In the genomic region with DNA sequence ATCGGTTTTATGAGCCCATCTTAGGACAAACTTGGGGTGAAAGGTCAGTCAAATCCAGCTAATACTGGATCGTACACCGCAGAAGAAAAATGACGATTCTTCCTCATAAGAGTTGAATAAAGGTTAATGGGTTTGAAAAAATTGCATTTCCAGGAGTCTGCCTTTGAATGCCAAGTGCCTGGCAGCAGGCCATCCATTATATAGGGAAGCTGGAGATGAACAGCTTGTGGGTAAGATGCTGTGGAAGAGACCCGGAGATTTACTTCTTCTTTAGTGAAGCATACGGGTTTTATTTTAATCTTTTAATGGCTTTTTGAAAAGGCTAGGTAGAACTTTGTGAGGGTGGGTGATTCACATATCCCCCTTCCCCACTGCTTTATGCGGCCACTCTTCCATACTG, we compare ENCODE assay signal across 21 mouse cellular contexts. TPM values are rescaled to one million over a fixed set of nuclear protein-coding genes. Genes with fewer than 3 reads are reported as not detected.
DNase-seq lines count a peak whose midpoint lies in the region; ATAC-seq and TF ChIP-seq lines count a peak whose summit lies in the region.
"Had no signal": no experiment of that assay in that cellular context is flagged by ENCODE, and none has a peak within 500 bp of the region (broad histone marks: within the 10 kb centered on the region; RNA-seq: fewer than 3 reads in every experiment).

No protein-coding gene starts in this region.

- H3K4me1 ChIP-seq in hindbrain, embryonic 16.5 days (ENCODE audit: control insufficient read depth, insufficient read depth, low read depth, low read length) = no peaks in the 10 kb centered on the region; the same call in none of the 2 replicates
- no peaks in the 10 kb centered on the region for H3K4me1 ChIP-seq in hindbrain, embryonic 11.5 days (replicated peaks; ENCODE audit: control insufficient read depth, insufficient read depth, low read length)
- no peaks in the 10 kb centered on the region for H3K4me1 ChIP-seq in midbrain, postnatal 0 days (ENCODE audit: insufficient read depth, low read length)
- no peaks in the 10 kb centered on the region for H3K4me1 ChIP-seq in midbrain, embryonic 10.5 days
- H3K4me1 ChIP-seq: embryonic facial prominence, embryonic 10.5 days had no signal

- WGBS in hindbrain, embryonic 16.5 days = 51% methylated on average over 7 of the region's 7 CpGs
- WGBS in hindbrain, embryonic 11.5 days = 80% methylated on average over 7 of the region's 7 CpGs
- 53% methylated on average over 7 of the region's 7 CpGs for WGBS in midbrain, postnatal 0 days
- WGBS in midbrain, embryonic 10.5 days = 79% methylated on average over 7 of the region's 7 CpGs

- no peak for TF ChIP-seq CTCF in midbrain, postnatal 0 days (IDR thresholded peaks at IDR 0.05)

- H3K36me3 ChIP-seq in hindbrain, embryonic 16.5 days (ENCODE audit: control insufficient read depth, insufficient read depth, low read length) = no peaks in the 10 kb centered on the region
- no peaks in the 10 kb centered on the region for H3K36me3 ChIP-seq in hindbrain, embryonic 11.5 days (ENCODE audit: control insufficient read depth, insufficient read depth, low read length)
- no peaks in the 10 kb centered on the region for H3K36me3 ChIP-seq in midbrain, postnatal 0 days (ENCODE audit: insufficient read depth, low read length)
- H3K36me3 ChIP-seq in midbrain, embryonic 10.5 days = no peaks in the 10 kb centered on the region
- H3K36me3 ChIP-seq: embryonic facial prominence, embryonic 10.5 days; heart, embryonic 13.5 days had no signal

- no peak overlapping the region for H3K4me3 ChIP-seq in hindbrain, embryonic 16.5 days (ENCODE audit: low read length)
- no peak overlapping the region for H3K4me3 ChIP-seq in hindbrain, embryonic 11.5 days (ENCODE audit: low read depth, low read length)
- H3K4me3 ChIP-seq in midbrain, postnatal 0 days (ENCODE audit: low read depth, low read length) = no peak overlapping the region
- no peak overlapping the region for H3K4me3 ChIP-seq in midbrain, embryonic 10.5 days
- H3K4me3 ChIP-seq: embryonic facial prominence, embryonic 10.5 days; heart, embryonic 13.5 days; myocyte had no signal

- peak; percentile 21 to 37 for DNase-seq in cerebellum, postnatal 10 days
- no peak for DNase-seq in cerebellum, adult 9-11 months
- DNase-seq in hindbrain, embryonic 11.5 days (ENCODE audit: low spot score) = no peak
- peak; percentile 28 for DNase-seq in midbrain, postnatal 0 days (ENCODE audit: low spot score)
- no peak for DNase-seq in midbrain, embryonic 10.5 days (ENCODE audit: low spot score)
- peak; percentile 46 for DNase-seq in right cerebral cortex, postnatal 14 days
- no peak for DNase-seq in frontal cortex, postnatal 14 days (ENCODE audit: low spot score in 2 of 2)
- DNase-seq: adrenal gland, postnatal 14 days; kidney, adult 18-20 months; lung, adult 18-20 months; lung, postnatal 36 days; spleen, adult 18-20 months; thymus, postnatal 36 days had no signal

- H3K9ac ChIP-seq in hindbrain, embryonic 16.5 days (ENCODE audit: low read depth, low read length) = no peak overlapping the region
- H3K9ac ChIP-seq in hindbrain, embryonic 11.5 days (ENCODE audit: low read depth, low read length) = no peak overlapping the region
- no peak overlapping the region for H3K9ac ChIP-seq in midbrain, postnatal 0 days (replicated peaks; ENCODE audit: low read length, poor library complexity, severe bottlenecking)
- H3K9ac ChIP-seq: heart, embryonic 13.5 days had no signal

- ATAC-seq in hindbrain, embryonic 16.5 days = 0 out of 2 replicates have a peak, but pooled peaks have one; percentile 29
- ATAC-seq in hindbrain, embryonic 11.5 days (ENCODE audit: low FRiP score) = no peak
- no peak for ATAC-seq in midbrain, postnatal 0 days (ENCODE audit: low FRiP score)
- ATAC-seq: activated CD4-positive, CD25-positive, alpha-beta regulatory T cell, adult 4 months; Patski had no signal

- H3K9me3 ChIP-seq in hindbrain, embryonic 16.5 days (ENCODE audit: control insufficient read depth, low read length) = no peaks in the 10 kb centered on the region
- no peaks in the 10 kb centered on the region for H3K9me3 ChIP-seq in hindbrain, embryonic 11.5 days (ENCODE audit: control insufficient read depth, low read length)
- no peaks in the 10 kb centered on the region for H3K9me3 ChIP-seq in midbrain, postnatal 0 days (ENCODE audit: low read length)
- no peaks in the 10 kb centered on the region for H3K9me3 ChIP-seq in midbrain, embryonic 10.5 days (replicated peaks)
- H3K9me3 ChIP-seq: embryonic facial prominence, embryonic 10.5 days; heart, embryonic 13.5 days had no signal

- no peaks in the 10 kb centered on the region for H3K27me3 ChIP-seq in hindbrain, embryonic 16.5 days (replicated peaks; ENCODE audit: control insufficient read depth, insufficient read depth, low read length)
- no peaks in the 10 kb centered on the region for H3K27me3 ChIP-seq in hindbrain, embryonic 11.5 days (ENCODE audit: control insufficient read depth, insufficient read depth, low read length)
- no peaks in the 10 kb centered on the region for H3K27me3 ChIP-seq in midbrain, postnatal 0 days (ENCODE audit: insufficient read depth, low read length)
- no peaks in the 10 kb centered on the region for H3K27me3 ChIP-seq in midbrain, embryonic 10.5 days (ENCODE audit: low read depth, poor library complexity, severe bottlenecking)
- H3K27me3 ChIP-seq: heart, embryonic 13.5 days; Patski had no signal

- H3K4me2 ChIP-seq in hindbrain, embryonic 16.5 days (ENCODE audit: low read length) = no peak overlapping the region
- no peak overlapping the region for H3K4me2 ChIP-seq in hindbrain, embryonic 11.5 days (replicated peaks; ENCODE audit: low read depth, low read length)
- H3K4me2 ChIP-seq in midbrain, postnatal 0 days (ENCODE audit: low read depth, low read length, poor library complexity, severe bottlenecking) = no peak overlapping the region
- H3K4me2 ChIP-seq: heart, embryonic 13.5 days; liver, embryonic 11.5 days had no signal

- H3K27ac ChIP-seq in hindbrain, embryonic 16.5 days (ENCODE audit: low read depth, low read length) = no peak overlapping the region
- H3K27ac ChIP-seq in hindbrain, embryonic 11.5 days (ENCODE audit: low read depth, low read length) = no peak overlapping the region
- no peak overlapping the region for H3K27ac ChIP-seq in midbrain, postnatal 0 days (ENCODE audit: low read depth, low read length)
- H3K27ac ChIP-seq in midbrain, embryonic 10.5 days (replicated peaks) = no peak overlapping the region
- H3K27ac ChIP-seq: embryonic facial prominence, embryonic 10.5 days; heart, embryonic 13.5 days; kidney, postnatal 0 days had no signal

RNA-seq across cellular contexts. Expression of gene Ank2, which starts 11.8 kb away (rescaled TPM):
- 148 and 169 TPM in 2 replicates for polyA plus RNA-seq in hindbrain, embryonic 16.5 days (2015; fragmentation: Nextera tagmentation; extraction: Ambion mirVana)
- 83.6 and 118 TPM in 2 replicates for polyA plus RNA-seq in hindbrain, embryonic 11.5 days (2014; fragmentation: Nextera tagmentation; extraction: Ambion mirVana)
- 623 and 716 TPM in 2 replicates for total RNA-seq in midbrain, postnatal 0 days (2014; rRNA removed)
- 155 and 200 TPM in 2 replicates for polyA plus RNA-seq in midbrain, postnatal 0 days (2015; fragmentation: Nextera tagmentation; extraction: Ambion mirVana)
- 40.4 and 60.8 TPM in 2 replicates for polyA plus RNA-seq in midbrain, embryonic 10.5 days (2016; fragmentation: Nextera tagmentation; extraction: Ambion mirVana)

Comparison
In these comparisons a context has a peak if more than half of its experiments do, and no peak if none do; other contexts are left out.
1. DNase-seq: peak in cerebellum, postnatal 10 days (2 of 2), midbrain, postnatal 0 days (single experiment) and right cerebral cortex, postnatal 14 days (single experiment); none in cerebellum, adult 9-11 months (single experiment), hindbrain, embryonic 11.5 days (single experiment), midbrain, embryonic 10.5 days (single experiment) and frontal cortex, postnatal 14 days (0 of 2).